Mouse (Mus musculus): Measurements from ENCODE around the gene Aldh3a2. TPM values are rescaled to one million over a fixed set of nuclear protein-coding genes. Genes with fewer than 3 reads are reported as not detected.
"Not testable (repeated sequence)": the region's sequence is repeated elsewhere in the genome, so short reads cannot be mapped to it uniquely, and the experiment has no call there.

Aldh3a2 gene
- polyA plus RNA-seq (2015; fragmentation: Nextera tagmentation; extraction: Ambion mirVana): 29.4 and 34.9 TPM in 2 replicates

DNA sequence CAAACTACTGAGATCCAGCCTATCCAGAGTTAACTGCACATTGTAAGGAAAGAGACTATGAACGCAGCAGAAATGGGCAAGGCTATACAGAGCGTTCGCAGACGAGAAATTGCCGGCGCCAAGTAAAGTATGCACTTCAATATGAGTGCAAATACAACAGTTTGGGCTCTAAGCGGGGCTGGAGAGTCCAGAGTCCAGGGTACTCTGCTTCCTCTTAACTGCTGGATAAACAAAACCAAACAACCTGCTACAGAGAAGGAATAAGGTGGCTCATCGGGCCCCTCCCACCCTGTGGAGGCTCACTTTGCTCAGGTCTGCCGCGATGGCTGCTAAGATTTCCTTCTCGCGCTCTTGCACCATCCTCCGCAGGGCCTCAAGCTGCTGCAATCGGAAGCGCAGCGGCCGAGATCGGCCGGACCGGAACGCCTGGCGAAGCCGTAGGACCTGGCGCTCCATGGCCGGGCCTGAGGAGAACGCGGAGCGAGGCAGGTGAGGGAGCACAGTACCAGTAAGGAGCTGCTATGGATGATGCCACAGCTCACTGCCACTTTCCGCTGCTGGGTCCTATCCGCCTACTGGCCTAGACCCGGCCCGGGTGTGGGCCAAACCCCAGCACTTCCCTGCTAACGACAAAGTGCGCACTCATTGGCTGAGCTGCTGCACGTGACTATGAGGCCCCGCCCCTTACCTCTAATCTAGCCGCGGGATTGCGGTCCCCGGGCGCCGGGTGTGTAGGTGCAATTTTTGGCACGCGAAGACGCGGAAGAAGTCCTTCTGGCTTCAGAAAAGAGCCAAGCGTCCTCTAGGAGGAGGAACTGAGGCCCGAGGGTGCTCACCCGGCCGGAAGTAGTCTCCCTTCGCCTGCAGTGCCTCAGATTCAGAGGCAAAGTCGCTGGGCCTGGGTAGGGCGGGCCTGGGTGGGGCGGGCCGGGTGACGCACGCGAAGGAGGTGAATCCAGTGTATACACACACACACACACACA is at the start of gene Aldh3a2:
Gene Aldh3a2 (minus strand): TSS at position 914 of the 983 bp plus-strand sequence.
- H3K36me3 ChIP-seq: peaks cover 22% of the 10 kb centered on the region
- under 1% methylated on average over 57 of the region's 58 CpGs for WGBS
- H3K4me3 ChIP-seq: peak within 1 kb of the TSS; percentile 85
- ATAC-seq (replicated peaks; ENCODE audit: insufficient number of reproducible peaks, insufficient read depth, low FRiP score, low read depth): peak; percentile 98
- H3K9ac ChIP-seq: peak within 1 kb of the TSS; percentile 92
- peak within 1 kb of the TSS; percentile 95 for H3K27ac ChIP-seq
- H3K9me3 ChIP-seq (replicated peaks): no peaks in the 10 kb centered on the region
- no peaks in the 10 kb centered on the region for H3K27me3 ChIP-seq
- H3K4me2 ChIP-seq: peak within 1 kb of the TSS; percentile 81
- H3K4me1 ChIP-seq (replicated peaks): peaks cover 10% of the 10 kb centered on the region

DNA sequence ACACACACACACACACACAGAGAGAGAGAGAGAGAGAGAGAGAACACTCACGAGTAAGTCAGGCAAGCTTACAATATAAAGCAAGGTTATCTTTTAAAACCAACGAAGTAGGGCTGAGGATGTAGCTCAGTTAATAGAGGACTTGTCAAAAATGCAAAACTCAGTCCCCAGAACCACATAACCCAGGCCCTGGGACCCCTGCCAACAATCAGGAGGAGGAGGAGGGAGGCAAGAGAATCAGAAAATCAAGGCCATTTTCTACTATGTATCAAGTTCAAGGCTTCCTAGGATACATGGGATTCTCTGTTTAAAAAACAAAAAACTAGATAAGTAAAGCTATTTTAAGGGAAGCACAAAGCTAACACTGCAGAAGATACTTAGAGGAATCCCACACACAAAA is 49.6 kb upstream of the Aldh3a2 start:
- Histone ChIP-seq H3K27ac (no peak overlapping the region), H3K36me3 (no peaks in the 10 kb centered on the region), H3K9me3 (replicated peaks) (no peaks in the 10 kb centered on the region), H3K9ac (no peak overlapping the region), H3K4me3 (no peak overlapping the region), H3K4me2 (no peak overlapping the region), H3K27me3 (no peaks in the 10 kb centered on the region), H3K4me1 (replicated peaks) (peaks cover 32% of the 10 kb centered on the region)
- WGBS: 41% methylated on average over 2 of the region's 2 CpGs
- ATAC-seq (replicated peaks; ENCODE audit: insufficient number of reproducible peaks, insufficient read depth, low FRiP score, low read depth): no peak

DNA sequence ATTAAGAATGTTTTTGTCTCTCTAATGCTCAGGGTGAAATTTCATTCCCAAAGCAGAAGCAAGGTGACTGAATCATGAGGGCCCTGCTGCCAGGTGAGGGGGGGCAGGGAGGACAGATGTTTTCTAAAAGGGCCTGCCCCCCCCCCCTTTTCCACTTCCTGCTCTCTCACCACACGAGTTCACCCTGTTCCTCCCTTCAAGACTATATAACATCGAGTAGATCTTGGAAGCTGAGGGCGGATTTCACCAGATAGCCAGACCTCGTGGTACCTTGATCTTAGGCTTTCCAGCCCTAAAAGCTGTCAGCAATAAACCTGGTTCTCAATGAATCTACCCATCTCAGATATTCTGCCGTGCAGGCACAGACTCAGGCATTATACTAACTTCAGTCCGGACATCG is 43.1 kb upstream of the Aldh3a2 start:
- Histone ChIP-seq H3K4me2 (no peak overlapping the region), H3K4me1 (replicated peaks) (peaks cover 12% of the 10 kb centered on the region), H3K4me3 (no peak overlapping the region), H3K27ac (no peak overlapping the region), H3K9me3 (replicated peaks) (no peaks in the 10 kb centered on the region), H3K9ac (no peak overlapping the region), H3K27me3 (no peaks in the 10 kb centered on the region), H3K36me3 (no peaks in the 10 kb centered on the region)
- ATAC-seq (replicated peaks; ENCODE audit: insufficient number of reproducible peaks, insufficient read depth, low FRiP score, low read depth): no peak
- WGBS: 67% methylated on average over 7 of the region's 7 CpGs

DNA sequence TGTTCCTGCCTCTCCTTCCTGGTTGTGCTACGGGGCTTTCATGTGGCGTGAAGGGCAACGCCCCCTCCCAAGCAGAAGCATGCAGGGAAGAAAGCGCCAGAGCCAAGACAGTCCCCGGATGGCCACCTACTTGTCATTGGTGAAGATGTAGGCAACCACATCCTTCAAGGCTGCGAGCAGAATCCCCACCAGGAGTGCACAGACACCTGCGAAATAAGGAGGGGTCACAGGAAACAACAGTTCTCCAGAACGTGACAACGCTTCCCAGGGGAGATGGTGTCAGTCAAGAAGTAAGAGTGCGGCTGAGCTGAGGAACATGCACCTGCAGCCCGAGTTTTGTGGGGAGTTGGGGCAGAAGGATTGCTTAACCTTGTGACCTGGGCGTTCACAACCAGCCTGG is 42.6 kb upstream of the Aldh3a2 start:
- no peaks in the 10 kb centered on the region for H3K36me3 ChIP-seq
- WGBS: 68% methylated on average over 12 of the region's 12 CpGs
- H3K27ac ChIP-seq: no peak overlapping the region

DNA sequence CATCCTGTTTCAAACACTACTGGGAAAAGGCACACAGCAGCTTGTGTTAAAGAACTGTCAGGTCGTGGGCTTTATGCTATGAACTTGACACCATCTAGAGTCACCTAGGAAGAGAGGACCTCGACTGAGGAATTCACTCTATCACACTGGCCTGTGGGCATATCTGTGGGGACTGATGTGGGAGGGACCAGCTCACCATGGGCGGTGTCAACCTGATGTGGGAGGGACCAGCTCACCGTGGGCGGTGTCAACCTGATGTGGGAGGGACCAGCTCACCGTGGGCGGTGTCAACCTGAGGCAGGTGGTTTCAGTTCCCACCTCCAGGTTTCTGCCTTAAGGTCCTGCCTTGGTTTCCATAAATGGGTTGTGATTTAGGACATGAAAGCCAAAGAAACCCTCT is 40.5 kb upstream of the Aldh3a2 start:
- Histone ChIP-seq H3K4me1 (replicated peaks) (0 out of 2 replicates have a peak, but pooled peaks cover 3% of the 10 kb centered on the region), H3K36me3 (no peaks in the 10 kb centered on the region), H3K9ac (no peak overlapping the region), H3K27ac (no peak overlapping the region), H3K4me2 (no peak overlapping the region), H3K27me3 (no peaks in the 10 kb centered on the region), H3K9me3 (replicated peaks) (no peaks in the 10 kb centered on the region), H3K4me3 (no peak overlapping the region)
- ATAC-seq (replicated peaks; ENCODE audit: insufficient number of reproducible peaks, insufficient read depth, low FRiP score, low read depth): no peak
- WGBS: 35% methylated on average over 7 of the region's 7 CpGs

More for the DNA sequence above, 42.6 kb upstream of the Aldh3a2 start:
- Histone ChIP-seq H3K4me3 (no peak overlapping the region), H3K4me1 (replicated peaks) (peaks cover 12% of the 10 kb centered on the region), H3K4me2 (no peak overlapping the region), H3K27me3 (no peaks in the 10 kb centered on the region), H3K9me3 (replicated peaks) (no peaks in the 10 kb centered on the region), H3K9ac (no peak overlapping the region)
- no peak for ATAC-seq (replicated peaks; ENCODE audit: insufficient number of reproducible peaks, insufficient read depth, low FRiP score, low read depth)

DNA sequence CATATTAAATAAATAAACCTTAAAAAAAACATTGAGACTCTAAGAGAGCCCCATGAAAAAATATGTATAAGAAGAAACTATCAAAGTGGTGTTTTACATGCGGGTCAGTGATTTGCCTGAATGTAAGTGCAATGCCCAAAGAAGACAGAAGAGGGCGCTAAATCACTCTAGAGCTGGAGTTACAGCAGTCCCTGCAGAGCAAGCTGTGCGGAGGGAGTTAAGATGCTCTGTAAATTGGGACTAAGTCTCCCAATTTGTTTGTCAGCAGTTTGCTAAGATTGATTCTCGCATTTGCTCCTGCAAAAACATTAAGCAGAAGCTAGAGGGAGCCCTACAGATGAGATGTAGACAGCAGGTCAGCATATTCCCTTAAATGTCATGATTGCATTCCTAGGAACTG is 38.1 kb upstream of the Aldh3a2 start:
- WGBS: 80% methylated on average over 4 of the region's 4 CpGs
- Histone ChIP-seq H3K27ac (no peak overlapping the region), H3K9ac (no peak overlapping the region), H3K4me3 (no peak overlapping the region), H3K4me1 (replicated peaks) (peaks cover 11% of the 10 kb centered on the region), H3K27me3 (no peaks in the 10 kb centered on the region), H3K36me3 (no peaks in the 10 kb centered on the region), H3K9me3 (replicated peaks) (no peaks in the 10 kb centered on the region), H3K4me2 (no peak overlapping the region)
- ATAC-seq (replicated peaks; ENCODE audit: insufficient number of reproducible peaks, insufficient read depth, low FRiP score, low read depth): no peak

DNA sequence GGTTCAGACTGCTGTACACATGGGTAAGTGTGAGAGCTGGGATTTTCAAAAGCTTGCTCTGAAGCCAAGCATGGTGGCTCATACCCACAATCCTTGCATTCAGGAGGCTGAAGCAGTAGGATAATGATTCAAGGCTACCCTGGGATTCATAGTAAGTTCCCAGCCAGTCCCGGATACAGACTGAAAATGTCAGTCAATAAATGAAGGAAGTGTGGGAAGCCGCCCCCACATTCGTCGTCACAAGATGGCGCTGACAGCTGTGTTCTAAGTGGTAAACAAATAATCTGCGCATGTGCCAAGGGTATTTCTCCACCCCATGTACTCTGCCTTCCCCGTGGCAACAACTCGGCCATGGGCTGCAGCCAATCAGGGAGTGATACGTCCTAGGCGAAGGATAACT is 37.3 kb upstream of the Aldh3a2 start:
- H3K27me3 ChIP-seq; H3K9ac ChIP-seq; H3K36me3 ChIP-seq; H3K27ac ChIP-seq; H3K9me3 ChIP-seq (replicated peaks); H3K4me2 ChIP-seq; ATAC-seq (replicated peaks; ENCODE audit: insufficient number of reproducible peaks, insufficient read depth, low FRiP score, low read depth); H3K4me3 ChIP-seq: not testable (repeated sequence)
- peaks cover 18% of the 10 kb centered on the region for H3K4me1 ChIP-seq (replicated peaks)
- 96% methylated on average over 6 of the region's 10 CpGs for WGBS

DNA sequence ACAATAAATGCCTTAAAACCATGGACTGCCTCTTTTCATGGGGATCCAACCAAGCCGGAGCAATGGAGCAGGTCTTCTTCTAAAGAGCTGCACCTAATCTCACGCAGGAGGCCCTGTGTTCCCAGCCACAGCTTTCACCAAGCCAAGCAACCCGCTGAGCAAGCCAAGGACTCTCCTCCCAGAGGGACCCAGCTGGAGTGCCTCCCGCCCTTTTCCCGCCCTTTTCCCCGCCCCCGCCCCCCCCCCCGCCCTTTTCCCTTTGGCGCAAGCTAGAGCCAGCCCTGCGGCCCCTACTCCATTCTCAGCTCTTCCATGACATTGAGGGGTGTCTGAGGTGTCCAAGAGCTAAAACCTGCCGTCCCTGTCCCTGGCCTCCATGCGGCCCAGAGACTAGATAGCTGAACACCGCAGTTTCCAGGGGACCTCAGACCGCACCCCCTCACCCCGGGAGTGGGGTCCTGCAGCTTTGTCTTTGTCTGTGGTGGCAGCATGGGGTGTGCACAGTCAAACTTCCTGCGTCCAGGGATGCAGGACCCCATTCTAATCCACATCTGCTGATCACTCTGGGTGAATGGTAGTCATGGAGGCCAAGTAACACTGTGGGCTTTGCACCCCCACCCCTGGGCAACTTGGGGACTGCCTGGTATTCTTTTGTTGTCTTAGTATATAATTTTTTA is 33.6 kb upstream of the Aldh3a2 start:
- H3K27me3 ChIP-seq: no peaks in the 10 kb centered on the region
- no peaks in the 10 kb centered on the region for H3K36me3 ChIP-seq
- H3K4me3 ChIP-seq: peak overlapping the region; percentile 12; the same call in 1 of the 2 replicates
- H3K4me1 ChIP-seq (replicated peaks): peaks cover 15% of the 10 kb centered on the region
- no peaks in the 10 kb centered on the region for H3K9me3 ChIP-seq (replicated peaks)
- H3K4me2 ChIP-seq: peak overlapping the region; percentile 52
- H3K9ac ChIP-seq: no peak overlapping the region
- 17% methylated on average over 12 of the region's 16 CpGs for WGBS
- 0 out of 2 replicates have a peak overlapping the region, but pooled peaks have one; percentile 16 for H3K27ac ChIP-seq
- ATAC-seq (replicated peaks; ENCODE audit: insufficient number of reproducible peaks, insufficient read depth, low FRiP score, low read depth): peak; percentile 74; the same call in 1 of the 2 replicates

DNA sequence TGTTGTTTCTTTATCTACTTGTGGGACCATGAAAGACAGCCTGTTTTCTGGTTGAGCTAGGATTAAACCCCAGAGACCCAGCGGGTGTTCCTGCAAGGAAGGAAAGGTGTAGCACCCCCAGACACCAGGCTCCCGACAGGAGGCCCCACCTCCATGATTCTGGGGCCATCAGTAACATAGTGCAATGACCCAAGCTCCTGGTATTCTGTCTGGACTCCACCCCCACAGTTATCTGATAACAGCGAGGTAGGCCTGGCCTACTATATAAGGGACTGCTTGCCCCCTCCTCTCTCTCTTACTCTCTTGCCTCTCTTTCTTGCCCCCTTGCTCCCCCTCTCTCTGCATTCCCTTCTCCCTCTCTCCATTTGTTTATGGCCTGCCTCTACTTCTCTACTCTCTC is 32.9 kb upstream of the Aldh3a2 start:
- no peaks in the 10 kb centered on the region for H3K9me3 ChIP-seq (replicated peaks)
- no peaks in the 10 kb centered on the region for H3K36me3 ChIP-seq
- peak overlapping the region; percentile 52 for H3K4me2 ChIP-seq
- no peak overlapping the region for H3K27ac ChIP-seq
- H3K9ac ChIP-seq: no peak overlapping the region
- ATAC-seq (replicated peaks; ENCODE audit: insufficient number of reproducible peaks, insufficient read depth, low FRiP score, low read depth): no peak; the same call in 1 of the 2 replicates
- peaks cover 15% of the 10 kb centered on the region for H3K4me1 ChIP-seq (replicated peaks)
- H3K27me3 ChIP-seq: no peaks in the 10 kb centered on the region
- 45% methylated on average over 3 of the region's 3 CpGs for WGBS
- H3K4me3 ChIP-seq: no peak overlapping the region

DNA sequence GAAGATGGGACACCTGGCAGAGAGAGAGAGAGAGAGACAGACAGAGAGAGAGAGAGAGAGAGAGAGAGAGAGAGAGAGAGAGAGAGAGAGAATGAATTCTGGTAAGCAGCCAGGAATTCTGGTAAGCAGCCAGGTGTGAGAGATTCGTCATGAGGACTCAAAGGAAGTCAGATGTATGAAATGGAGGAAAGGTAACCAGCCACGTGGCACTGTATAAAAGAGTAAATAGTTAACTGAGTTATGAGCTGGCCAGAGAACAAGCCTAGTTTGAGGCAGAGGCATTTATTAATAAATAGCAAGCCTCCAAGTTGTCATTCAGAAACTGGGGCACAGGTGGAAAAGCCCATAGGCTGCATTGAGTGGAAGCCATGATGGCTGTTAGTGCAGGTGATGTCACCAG is 30.6 kb upstream of the Aldh3a2 start:
- H3K36me3 ChIP-seq: no peaks in the 10 kb centered on the region
- 75% methylated on average over 2 of the region's 2 CpGs for WGBS
- H3K9me3 ChIP-seq (replicated peaks): no peaks in the 10 kb centered on the region
- no peak for ATAC-seq (replicated peaks; ENCODE audit: insufficient number of reproducible peaks, insufficient read depth, low FRiP score, low read depth)
- no peak overlapping the region for H3K9ac ChIP-seq
- H3K27ac ChIP-seq: no peak overlapping the region
- no peaks in the 10 kb centered on the region for H3K27me3 ChIP-seq
- peaks cover 15% of the 10 kb centered on the region for H3K4me1 ChIP-seq (replicated peaks)
- no peak overlapping the region for H3K4me3 ChIP-seq
- H3K4me2 ChIP-seq: no peak overlapping the region

DNA sequence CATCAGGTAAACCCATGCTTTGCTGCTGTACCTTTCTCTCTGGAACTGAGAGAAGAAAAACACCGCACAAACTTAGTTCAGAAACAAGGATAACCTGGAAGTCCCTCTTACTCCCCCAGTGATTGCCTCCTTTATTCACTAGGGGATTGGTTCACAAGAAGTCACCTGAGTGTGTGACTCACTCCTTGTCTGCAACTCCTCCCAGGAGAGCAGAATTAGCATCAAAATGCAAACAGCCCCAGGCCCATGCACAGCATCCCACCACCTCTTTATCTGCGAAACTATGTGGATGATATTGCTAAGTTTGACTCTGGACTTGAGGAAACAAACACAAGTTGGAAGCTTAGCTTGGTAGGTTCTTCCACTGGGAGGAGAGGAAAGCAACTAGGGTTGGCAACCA is 30.1 kb upstream of the Aldh3a2 start:
- H3K27ac ChIP-seq: no peak overlapping the region
- H3K4me1 ChIP-seq (replicated peaks): peaks cover 15% of the 10 kb centered on the region
- ATAC-seq (replicated peaks; ENCODE audit: insufficient number of reproducible peaks, insufficient read depth, low FRiP score, low read depth): no peak
- H3K27me3 ChIP-seq: no peaks in the 10 kb centered on the region
- no peak overlapping the region for H3K4me2 ChIP-seq
- H3K36me3 ChIP-seq: no peaks in the 10 kb centered on the region
- 86% methylated on average over 2 of the region's 2 CpGs for WGBS
- H3K4me3 ChIP-seq: no peak overlapping the region
- H3K9me3 ChIP-seq (replicated peaks): no peaks in the 10 kb centered on the region
- no peak overlapping the region for H3K9ac ChIP-seq

Data from heart, embryonic 15.5 days (tissue).